Mouse (Mus musculus) stomach, postnatal 0 days (tissue): ENCODE results near the gene Pcdh17.

Source experiments
- CTCF ChIP-seq: IDR thresholded peaks from 2 replicates; pipeline ENCODE4 v1.5.1; 2016; ENCODE audit warnings: antibody characterized with exemption, low read depth, mild to moderate bottlenecking, moderate library complexity
- EP300 ChIP-seq: optimal IDR thresholded peaks from 2 replicates; pipeline ENCODE3; 2016; ENCODE audit warnings: antibody characterized with exemption

GRCm38 (mm10) chr14:84545968-84546367 lies 102.6 kb downstream of the Pcdh17 start:
- TF ChIP-seq CTCF = no peak
- TF ChIP-seq EP300 = no peak
